Mouse (Mus musculus) lung, postnatal 0 days (tissue): ENCODE measurements around the gene Cacng8.

ENCODE experiments used
- CTCF ChIP-seq: IDR thresholded peaks from 2 replicates; pipeline ENCODE4 v1.5.1; 2016; ENCODE audit warnings: antibody characterized with exemption, mild to moderate bottlenecking
- EP300 ChIP-seq: IDR thresholded peaks from 2 replicates; pipeline ENCODE4 v1.6.1; 2016; ENCODE audit warnings: antibody characterized with exemption, mild to moderate bottlenecking, control low read depth

GRCm38 (mm10) chr7:3460261-3460660 is 69.8 kb downstream of the Cacng8 start:
- no peak for TF ChIP-seq CTCF
- no peak for TF ChIP-seq EP300
